Mouse (Mus musculus) lung, adult 2 months (tissue): ENCODE results near the gene Ptgs1. TPM values are rescaled to one million over a fixed set of nuclear protein-coding genes. Genes with fewer than 3 reads are reported as not detected.

ENCODE experiments used
- DNase-seq: peaks from one replicate; pipeline ENCODE4 v3.0.0; 2022
- H3K4me1 ChIP-seq: fragments of 200-500 bp; 2 replicates; pipeline ENCODE4 v1.6.1; 2011; ENCODE audit warnings: low read length; ENCODE audit not compliant: control insufficient read depth, insufficient read depth
- H3K4me3 ChIP-seq: fragments of 200-500 bp; replicated peaks from 2 replicates; pipeline ENCODE3; 2011; ENCODE audit warnings: low read depth, mild to moderate bottlenecking, control low read depth, low read length; ENCODE audit errors: extremely low read depth
- CTCF ChIP-seq: fragments of 200-500 bp; IDR thresholded peaks from 2 replicates; pipeline ENCODE4 v1.5.1; 2011; ENCODE audit warnings: mild to moderate bottlenecking, low read length, control low read depth; ENCODE audit not compliant: insufficient read depth
- POLR2A ChIP-seq: fragments of 200-500 bp; IDR thresholded peaks from 2 replicates; pipeline ENCODE4 v1.6.1; 2011; ENCODE audit warnings: low read depth, mild to moderate bottlenecking, control low read depth, low read length, borderline replicate concordance; ENCODE audit errors: extremely low read depth
- WGBS: fragments of 180-500 bp; shearing (Covaris S2); methylation state at CpG from one replicate; pipeline ENCODE4 v1.1.7; 2018; 5-methylcytosine and 5-hydroxymethylcytosine counted together
- polyA plus RNA-seq: library from polyadenylated mRNA; depleted of rRNA; stranded (reverse); fragments of >200 nt; gene quantifications from 2 replicates; pipeline ENCODE4 v1.2.3, GENCODE M21; 2012

Gene Ptgs1
- polyA plus RNA-seq, 1 experiment = 58.4 TPM

DNA sequence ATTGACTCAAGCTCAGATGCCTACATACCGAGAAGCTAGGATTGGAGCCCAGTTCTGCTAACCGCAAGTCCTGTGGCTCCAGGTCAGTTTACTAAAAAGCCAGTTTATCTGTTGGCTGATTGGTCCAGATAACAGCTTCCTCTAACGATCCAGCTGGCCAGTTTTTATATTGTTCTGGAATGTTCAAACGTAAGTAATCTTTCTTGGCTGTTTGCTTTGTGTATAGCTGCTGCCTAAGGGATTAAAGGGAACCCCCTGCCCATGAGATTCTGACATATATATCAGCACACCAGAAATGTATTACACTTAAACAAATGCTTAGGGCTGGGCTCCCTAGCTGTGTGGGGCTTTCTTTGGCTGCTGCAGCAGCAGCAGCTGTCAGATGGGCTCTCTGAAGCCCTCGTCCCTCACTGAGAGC, 13.7 kb downstream of the Ptgs1 start:
- Histone ChIP-seq H3K4me3 (no peak overlapping the region), H3K4me1 (no peaks in the 10 kb centered on the region)
- TF ChIP-seq POLR2A (no peak), CTCF (no peak)
- no peak for DNase-seq
- WGBS = 33% methylated on average over 5 of the region's 5 CpGs

DNA sequence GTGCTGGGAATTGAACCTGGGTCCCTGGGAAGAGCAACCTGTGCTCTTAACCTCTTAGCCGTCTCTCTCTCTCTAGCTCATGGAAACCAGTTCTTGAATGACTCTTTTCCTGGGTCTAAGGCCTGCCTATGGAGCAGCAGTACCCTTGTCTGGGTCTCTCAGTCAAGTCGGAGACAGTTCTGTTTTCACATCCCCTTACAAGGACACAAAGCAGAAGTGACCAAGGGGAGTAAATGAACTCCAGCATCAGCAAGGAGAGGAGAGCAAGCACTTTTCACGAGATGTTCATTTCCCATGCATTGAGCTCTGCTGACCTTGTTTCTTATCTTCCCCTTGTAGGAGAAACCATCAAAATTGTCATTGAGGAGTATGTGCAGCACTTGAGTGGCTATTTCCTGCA, 14.5 kb downstream of the Ptgs1 start:
- Histone ChIP-seq H3K4me3 (no peak overlapping the region), H3K4me1 (no peaks in the 10 kb centered on the region)
- WGBS = 77% methylated on average over 3 of the region's 3 CpGs
- no peak for TF ChIP-seq CTCF
- no peak for TF ChIP-seq POLR2A
- no peak for DNase-seq

DNA sequence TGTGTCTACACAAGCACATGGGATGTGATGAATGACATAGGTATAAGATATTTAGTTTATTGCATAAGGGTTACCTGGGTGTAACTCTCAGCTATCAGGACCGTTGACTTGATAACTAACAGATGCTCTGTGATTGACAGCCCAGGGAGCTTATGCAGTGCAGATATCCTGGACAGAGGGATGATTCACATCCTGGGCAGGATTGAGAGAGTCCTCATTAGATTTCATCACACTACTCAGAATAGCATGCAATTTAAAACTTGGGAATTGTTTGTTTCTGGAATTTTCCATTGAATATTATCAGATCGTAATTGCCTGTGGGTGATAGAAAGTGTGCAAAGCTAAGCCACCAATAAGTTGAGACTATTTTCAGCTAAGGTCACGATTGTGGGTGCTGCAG, 17.7 kb downstream of the Ptgs1 start:
- no peak for DNase-seq
- WGBS = 64% methylated on average over 3 of the region's 3 CpGs
- TF ChIP-seq POLR2A = no peak
- no peaks in the 10 kb centered on the region for H3K4me1 ChIP-seq
- no peak overlapping the region for H3K4me3 ChIP-seq

DNA sequence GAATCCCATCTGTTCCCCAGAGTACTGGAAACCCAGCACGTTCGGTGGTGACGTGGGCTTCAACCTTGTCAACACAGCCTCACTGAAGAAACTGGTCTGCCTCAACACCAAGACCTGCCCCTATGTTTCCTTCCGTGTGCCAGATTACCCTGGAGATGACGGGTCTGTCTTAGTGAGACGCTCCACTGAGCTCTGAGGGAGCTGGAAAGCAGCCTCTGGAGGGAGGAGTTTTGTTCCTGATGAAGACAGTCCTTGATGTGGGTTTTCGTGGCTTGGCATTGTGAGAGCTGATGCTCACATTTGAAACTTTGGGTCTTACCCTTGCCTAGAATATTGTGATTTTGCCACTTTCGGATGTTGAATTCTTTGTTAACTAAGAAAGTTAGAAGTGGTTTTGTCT, 20.9 kb downstream of the Ptgs1 start:
- no peaks in the 10 kb centered on the region for H3K4me1 ChIP-seq
- H3K4me3 ChIP-seq = no peak overlapping the region
- no peak for TF ChIP-seq POLR2A
- no peak for TF ChIP-seq CTCF
- 83% methylated on average over 8 of the region's 8 CpGs for WGBS
- no peak for DNase-seq

DNA sequence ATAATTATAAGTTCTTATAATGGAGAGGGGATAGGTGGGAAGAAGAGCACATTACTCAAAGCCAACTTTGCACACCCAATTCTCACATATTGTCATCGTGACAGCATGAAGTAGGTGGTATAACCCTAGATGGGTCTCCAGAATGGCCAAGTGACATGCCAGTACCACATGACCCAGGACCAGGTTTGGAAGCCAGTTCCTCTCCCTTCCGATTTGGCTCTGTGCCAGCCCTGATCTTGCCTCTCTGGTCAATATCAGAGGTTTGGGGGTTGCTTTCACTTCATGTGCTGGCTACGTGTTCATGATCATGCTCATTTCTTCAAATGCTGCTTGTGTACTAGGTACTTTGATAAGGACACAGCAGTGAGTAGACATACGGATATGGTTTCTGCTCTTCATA, 22.3 kb downstream of the Ptgs1 start:
- DNase-seq = no peak
- WGBS = 87% methylated on average over 4 of the region's 4 CpGs
- Histone ChIP-seq H3K4me1 (no peaks in the 10 kb centered on the region), H3K4me3 (no peak overlapping the region)
- TF ChIP-seq CTCF (no peak), POLR2A (no peak)

DNA sequence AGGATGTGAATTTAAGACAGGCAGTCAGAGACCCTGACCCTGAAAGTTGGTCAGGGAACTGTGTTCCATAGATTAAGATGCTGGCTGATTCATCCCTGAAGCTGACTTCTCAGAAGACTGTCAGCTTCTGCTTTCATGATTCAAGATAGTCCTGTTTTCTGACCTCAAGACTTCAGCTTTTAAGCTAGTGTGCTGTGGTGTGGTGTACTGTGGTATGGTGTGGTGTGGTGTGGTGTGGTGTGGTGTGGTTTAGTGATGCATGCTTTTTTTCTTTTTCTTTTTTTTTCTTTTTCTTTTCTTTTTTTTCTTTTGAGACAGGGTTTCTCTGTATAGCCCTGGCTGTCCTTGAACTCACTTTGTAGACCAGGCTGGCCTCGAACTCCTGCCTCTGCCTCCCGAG, 24.2 kb downstream of the Ptgs1 start:
- DNase-seq = no peak
- 75% methylated on average over 2 of the region's 2 CpGs for WGBS
- H3K4me3 ChIP-seq = no peak overlapping the region
- H3K4me1 ChIP-seq = peaks cover 4% of the 10 kb centered on the region; the same call in 1 of the 2 replicates
- TF ChIP-seq CTCF (no peak), POLR2A (no peak)

DNA sequence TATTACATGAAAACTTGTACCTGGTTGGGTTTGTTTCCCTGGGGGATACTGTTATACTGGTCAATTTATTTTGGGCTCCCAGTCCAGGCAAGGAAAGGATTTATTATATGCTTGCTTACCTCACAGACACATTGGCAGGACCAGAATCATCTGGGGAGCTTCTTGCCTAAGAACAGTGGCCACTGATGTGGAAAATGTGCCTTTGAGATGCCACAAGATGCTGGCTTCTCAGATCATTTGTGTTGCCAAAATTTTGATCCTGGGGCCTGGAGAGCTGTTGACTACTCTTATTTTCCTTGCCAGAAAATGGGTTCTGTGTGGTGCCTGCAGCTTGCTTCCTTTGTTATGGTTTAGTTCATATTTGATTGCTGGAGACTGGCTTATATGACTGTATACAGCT, 26.7 kb downstream of the Ptgs1 start:
- Histone ChIP-seq H3K4me1 (peaks cover 13% of the 10 kb centered on the region), H3K4me3 (no peak overlapping the region)
- no peak for DNase-seq
- no peak for TF ChIP-seq CTCF
- no peak for TF ChIP-seq POLR2A

DNA sequence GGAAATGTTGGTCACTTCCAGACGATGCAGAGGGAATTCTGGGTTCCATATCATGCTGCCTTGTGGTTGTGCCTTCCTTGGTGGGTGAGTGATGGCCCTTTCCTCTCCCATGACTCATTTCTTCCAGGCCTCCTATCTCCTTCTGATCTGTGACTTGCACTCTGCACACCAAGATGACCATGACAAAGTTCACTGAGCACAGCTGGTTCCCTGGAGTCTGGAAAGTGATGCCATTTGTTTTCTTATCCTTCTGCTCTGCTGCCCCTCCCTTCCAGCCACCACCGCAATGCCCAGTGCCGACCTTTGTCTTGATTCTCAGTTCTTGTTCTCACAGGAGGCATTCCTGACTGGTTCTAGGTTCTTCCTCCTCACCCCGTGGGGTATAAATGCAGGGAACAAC, 29.2 kb downstream of the Ptgs1 start:
- WGBS = 42% methylated on average over 4 of the region's 4 CpGs
- DNase-seq = no peak
- peaks cover 13% of the 10 kb centered on the region for H3K4me1 ChIP-seq
- no peak for TF ChIP-seq CTCF
- no peak for TF ChIP-seq POLR2A
- H3K4me3 ChIP-seq = no peak overlapping the region

DNA sequence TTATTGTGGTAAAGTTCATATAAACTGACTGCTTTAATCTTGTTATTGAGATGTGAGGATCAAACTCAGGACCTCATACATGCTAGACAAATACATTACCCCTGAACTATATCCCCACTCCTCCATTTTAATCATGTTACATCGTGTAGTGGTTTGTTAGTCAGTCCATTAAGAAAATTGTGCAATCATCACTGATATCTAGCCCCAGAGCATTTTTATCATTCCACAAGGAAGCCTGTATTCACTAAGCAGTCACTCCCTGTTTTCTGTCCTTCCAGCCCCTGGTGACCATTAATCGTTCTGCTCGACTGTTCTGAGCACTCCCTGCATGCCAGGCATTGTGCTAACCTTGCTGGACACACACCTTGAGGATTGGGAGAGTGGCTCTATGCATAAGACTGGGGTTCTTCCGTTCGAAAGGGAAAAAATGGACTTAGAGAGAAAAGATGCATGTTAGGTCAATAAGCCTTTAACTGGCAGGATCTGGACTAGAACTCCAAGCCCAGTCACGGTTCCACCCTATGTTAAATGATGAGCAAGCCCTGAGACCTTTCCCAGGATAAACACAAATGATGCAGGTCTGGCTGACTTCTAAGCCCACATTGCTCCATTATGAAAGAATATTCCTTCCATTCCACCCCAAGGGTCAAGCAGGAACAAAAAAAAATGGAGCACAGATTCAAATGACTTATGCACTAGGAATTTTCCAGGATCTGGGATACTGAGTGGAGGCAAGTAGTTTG, 29.7 kb downstream of the Ptgs1 start:
- peaks cover 13% of the 10 kb centered on the region for H3K4me1 ChIP-seq
- TF ChIP-seq CTCF (no peak), POLR2A (no peak)
- DNase-seq = no peak
- H3K4me3 ChIP-seq = no peak overlapping the region
- WGBS = 70% methylated on average over 6 of the region's 6 CpGs

DNA sequence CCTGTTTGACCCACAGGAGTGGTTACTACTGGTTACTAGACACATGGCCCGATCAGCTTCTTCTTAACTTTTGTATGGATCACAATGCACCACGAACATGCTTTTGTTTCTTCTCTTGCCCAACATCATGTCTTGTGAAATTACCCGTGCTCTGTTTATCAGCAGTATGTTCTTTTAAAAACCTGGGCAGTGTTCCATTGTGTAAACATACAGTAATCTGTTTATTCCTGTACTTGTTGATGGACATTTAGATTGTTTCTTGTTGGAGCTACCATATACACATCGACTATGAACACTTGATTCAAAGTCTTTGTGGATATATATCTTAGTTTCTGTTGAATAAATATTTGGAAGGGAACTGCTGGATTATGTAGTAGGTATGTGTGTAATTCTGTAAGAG, 31.8 kb downstream of the Ptgs1 start:
- WGBS = 23% methylated on average over 4 of the region's 4 CpGs
- H3K4me3 ChIP-seq = no peak overlapping the region
- no peak for TF ChIP-seq CTCF
- no peak for TF ChIP-seq POLR2A
- peaks cover 13% of the 10 kb centered on the region for H3K4me1 ChIP-seq
- DNase-seq = no peak
